Mouse (Mus musculus) heart, embryonic 10.5 days (tissue): ENCODE measurements at regions not wholly inside any gene's neighbourhood (a gene's known extent, or its start where the extent isn't known, plus 50 kb on each side); places are given as distances from the start of the nearest gene placed in this dataset.

Source experiments
- DNase-seq: peaks from one replicate; pipeline ENCODE4 v3.0.0-alpha.2; 2017; ENCODE audit warnings: low spot score
- H3K27ac ChIP-seq: fragments of 300-500 bp; sonication (generic); 2 replicates; pipeline ENCODE4 v1.5.1; 2016; ENCODE audit warnings: mild to moderate bottlenecking
- H3K27me3 ChIP-seq: fragments of 300-500 bp; sonication (generic); 2 replicates; pipeline ENCODE4 v1.6.1; 2016; ENCODE audit warnings: mild to moderate bottlenecking; ENCODE audit not compliant: poor library complexity, insufficient read depth, severe bottlenecking
- H3K36me3 ChIP-seq: fragments of 300-500 bp; sonication (generic); 2 replicates; pipeline ENCODE4 v1.6.1; 2016; ENCODE audit warnings: mild to moderate bottlenecking, moderate library complexity
- H3K4me1 ChIP-seq: fragments of 300-500 bp; sonication (generic); 2 replicates; pipeline ENCODE4 v1.6.1; 2016; ENCODE audit warnings: mild to moderate bottlenecking
- H3K4me3 ChIP-seq: fragments of 300-500 bp; sonication (generic); 2 replicates; pipeline ENCODE4 v1.5.1; 2016; ENCODE audit warnings: mild to moderate bottlenecking, moderate library complexity
- H3K9me3 ChIP-seq: fragments of 300-500 bp; sonication (generic); 2 replicates; pipeline ENCODE4 v1.6.1; 2016; ENCODE audit warnings: mild to moderate bottlenecking, moderate library complexity
- WGBS: fragments of 180-500 bp; shearing (Covaris S2); methylation state at CpG from one replicate; pipeline ENCODE4 v1.1.7; 2016; 5-methylcytosine and 5-hydroxymethylcytosine counted together

GRCm38 (mm10) chr5:120324111-120324510, 107.4 kb upstream of the Lhx5 start:
- 83% methylated on average over 2 of the region's 2 CpGs for WGBS

GRCm38 (mm10) chr5:120325386-120325910, 106.1 kb upstream of the Lhx5 start:
- WGBS = 32% methylated on average over 16 of the region's 16 CpGs
- Histone ChIP-seq H3K4me3 (peak overlapping the region; percentile 8; the same call in 1 of the 2 replicates), H3K4me1 (peaks cover 23% of the 10 kb centered on the region), H3K36me3 (no peaks in the 10 kb centered on the region), H3K27ac (no peak overlapping the region), H3K27me3 (peaks cover 78% of the 10 kb centered on the region), H3K9me3 (no peaks in the 10 kb centered on the region)
- no peak for DNase-seq

More at GRCm38 (mm10) chr5:120324111-120324510, 107.4 kb upstream of the Lhx5 start:
- no peaks in the 10 kb centered on the region for H3K9me3 ChIP-seq
- peaks cover 23% of the 10 kb centered on the region for H3K4me1 ChIP-seq
- H3K4me3 ChIP-seq = no peak overlapping the region
- H3K36me3 ChIP-seq = no peaks in the 10 kb centered on the region
- peaks cover 92% of the 10 kb centered on the region for H3K27me3 ChIP-seq
- no peak for DNase-seq
- H3K27ac ChIP-seq = no peak overlapping the region

GRCm38 (mm10) chr5:120332030-120332429, 99.5 kb upstream of the Lhx5 start:
- peaks cover 5% of the 10 kb centered on the region; the same call in 1 of the 2 replicates for H3K4me1 ChIP-seq
- peaks cover 40% of the 10 kb centered on the region for H3K27me3 ChIP-seq
- H3K27ac ChIP-seq = no peak overlapping the region
- H3K4me3 ChIP-seq = no peak overlapping the region
- no peaks in the 10 kb centered on the region for H3K9me3 ChIP-seq
- WGBS = 81% methylated on average over 14 of the region's 14 CpGs
- H3K36me3 ChIP-seq = no peaks in the 10 kb centered on the region
- DNase-seq = no peak

- H3K36me3 ChIP-seq = no peaks in the 10 kb centered on the region
- H3K9me3 ChIP-seq = no peaks in the 10 kb centered on the region
- 76% methylated on average over 2 of the region's 2 CpGs for WGBS
- H3K4me3 ChIP-seq = no peak overlapping the region
- peaks cover 52% of the 10 kb centered on the region for H3K27me3 ChIP-seq
- peaks cover 7% of the 10 kb centered on the region; the same call in 1 of the 2 replicates for H3K4me1 ChIP-seq
- H3K27ac ChIP-seq = no peak overlapping the region
- no peak for DNase-seq
Observed at GRCm38 (mm10) chr5:120339162-120339561, 92.3 kb upstream of the Lhx5 start.

- H3K4me3 ChIP-seq = no peak overlapping the region
- DNase-seq = no peak
- H3K27me3 ChIP-seq = peaks cover 37% of the 10 kb centered on the region
- WGBS = 43% methylated on average over 3 of the region's 3 CpGs
- H3K36me3 ChIP-seq = no peaks in the 10 kb centered on the region
- no peak overlapping the region for H3K27ac ChIP-seq
- peaks cover 7% of the 10 kb centered on the region; the same call in 1 of the 2 replicates for H3K4me1 ChIP-seq
- no peaks in the 10 kb centered on the region for H3K9me3 ChIP-seq
Observed at GRCm38 (mm10) chr5:120340696-120341231, 90.7 kb upstream of the Lhx5 start.

- H3K9me3 ChIP-seq = no peaks in the 10 kb centered on the region
- no peak overlapping the region for H3K4me3 ChIP-seq
- H3K4me1 ChIP-seq = no peaks in the 10 kb centered on the region
- DNase-seq = no peak
- H3K36me3 ChIP-seq = no peaks in the 10 kb centered on the region
- H3K27me3 ChIP-seq = peaks cover 38% of the 10 kb centered on the region
- no peak overlapping the region for H3K27ac ChIP-seq
- 85% methylated on average over 3 of the region's 3 CpGs for WGBS
Observed at GRCm38 (mm10) chr5:120350461-120350860, 81.0 kb upstream of the Lhx5 start.

GRCm38 (mm10) chr5:120351827-120352226, 79.7 kb upstream of the Lhx5 start:
- H3K4me1 ChIP-seq = no peaks in the 10 kb centered on the region
- no peak overlapping the region for H3K27ac ChIP-seq
- no peak overlapping the region for H3K4me3 ChIP-seq
- no peak for DNase-seq
- no peaks in the 10 kb centered on the region for H3K9me3 ChIP-seq
- no peaks in the 10 kb centered on the region for H3K36me3 ChIP-seq
- 46% methylated on average over 5 of the region's 5 CpGs for WGBS
- H3K27me3 ChIP-seq = peaks cover 52% of the 10 kb centered on the region

GRCm38 (mm10) chr5:120353657-120354056, 77.8 kb upstream of the Lhx5 start:
- no peak for DNase-seq
- H3K27ac ChIP-seq = no peak overlapping the region
- H3K9me3 ChIP-seq = no peaks in the 10 kb centered on the region
- 76% methylated on average over 5 of the region's 5 CpGs for whole genome bisulfite sequencing
- H3K4me3 ChIP-seq = no peak overlapping the region
- no peaks in the 10 kb centered on the region for H3K36me3 ChIP-seq
- peaks cover 70% of the 10 kb centered on the region for H3K27me3 ChIP-seq
- peaks cover 7% of the 10 kb centered on the region for H3K4me1 ChIP-seq

- peaks cover 7% of the 10 kb centered on the region for H3K4me1 ChIP-seq
- WGBS = 79% methylated on average over 4 of the region's 4 CpGs
Observed at GRCm38 (mm10) chr5:120356950-120357349, 74.5 kb upstream of the Lhx5 start.

GRCm38 (mm10) chr5:120358084-120358690, 73.3 kb upstream of the Lhx5 start:
- H3K27me3 ChIP-seq = peaks cover 83% of the 10 kb centered on the region
- no peaks in the 10 kb centered on the region for H3K9me3 ChIP-seq
- 8% methylated on average over 20 of the region's 20 CpGs for WGBS
- H3K27ac ChIP-seq = no peak overlapping the region
- H3K4me3 ChIP-seq = peak overlapping the region; percentile 22; the same call in 1 of the 2 replicates
- peaks cover 7% of the 10 kb centered on the region for H3K4me1 ChIP-seq
- no peaks in the 10 kb centered on the region for H3K36me3 ChIP-seq
- DNase-seq = no peak

More at GRCm38 (mm10) chr5:120356950-120357349, 74.5 kb upstream of the Lhx5 start:
- no peaks in the 10 kb centered on the region for H3K9me3 ChIP-seq
- H3K4me3 ChIP-seq = no peak overlapping the region
- H3K27me3 ChIP-seq = peaks cover 84% of the 10 kb centered on the region
- no peak overlapping the region for H3K27ac ChIP-seq
- no peaks in the 10 kb centered on the region for H3K36me3 ChIP-seq
- no peak for DNase-seq

- 30% methylated on average over 10 of the region's 10 CpGs for WGBS
- peaks cover 36% of the 10 kb centered on the region for H3K27me3 ChIP-seq
- no peak for DNase-seq
- H3K4me1 ChIP-seq = 0 out of 2 replicates have a peak, but pooled peaks cover 7% of the 10 kb centered on the region
- H3K9me3 ChIP-seq = no peaks in the 10 kb centered on the region
- H3K36me3 ChIP-seq = no peaks in the 10 kb centered on the region
- no peak overlapping the region for H3K4me3 ChIP-seq
- no peak overlapping the region for H3K27ac ChIP-seq
Observed at GRCm38 (mm10) chr5:120365950-120366467, 65.5 kb upstream of the Lhx5 start.

- 85% methylated on average over 1 of the region's 1 CpGs for WGBS
- Histone ChIP-seq H3K36me3 (no peaks in the 10 kb centered on the region), H3K4me1 (0 out of 2 replicates have a peak, but pooled peaks cover 12% of the 10 kb centered on the region), H3K4me3 (no peak overlapping the region), H3K9me3 (no peaks in the 10 kb centered on the region), H3K27ac (no peak overlapping the region), H3K27me3 (peaks cover 30% of the 10 kb centered on the region)
- DNase-seq = no peak
Observed at GRCm38 (mm10) chr5:120368797-120369196, 62.7 kb upstream of the Lhx5 start.

- no peak for DNase-seq
- Histone ChIP-seq H3K27ac (no peak overlapping the region), H3K9me3 (no peaks in the 10 kb centered on the region), H3K4me3 (0 out of 2 replicates have a peak overlapping the region, but pooled peaks have one; percentile 13), H3K27me3 (peaks cover 42% of the 10 kb centered on the region), H3K4me1 (0 out of 2 replicates have a peak, but pooled peaks cover 10% of the 10 kb centered on the region), H3K36me3 (no peaks in the 10 kb centered on the region)
- 3% methylated on average over 15 of the region's 15 CpGs for WGBS
Observed at GRCm38 (mm10) chr5:120371176-120371819, 60.2 kb upstream of the Lhx5 start.
